Mouse (Mus musculus): Measurements from ENCODE around the gene Slc16a14. TPM values are rescaled to one million over a fixed set of nuclear protein-coding genes. Genes with fewer than 3 reads are reported as not detected.
A peak's percentile ranks its signal among the peaks of the same experiment; 100 is the strongest.

Gene Slc16a14
- total RNA-seq, 1 experiment: 0.85 TPM

- Histone ChIP-seq H3K9me3 (ENCODE audit: control insufficient read depth, insufficient read depth, low read depth, low read length) (no peaks in the 10 kb centered on the region), H3K36me3 (ENCODE audit: control insufficient read depth, insufficient read depth, low read length, poor library complexity, severe bottlenecking) (no peaks in the 10 kb centered on the region), H3K4me1 (ENCODE audit: control insufficient read depth in 2 of 2, insufficient read depth in 2 of 2, low read length in 2 of 2, poor library complexity in 1 of 2) (peaks cover 12 to 23% of the 10 kb centered on the region in 2 experiments), H3K27ac (ENCODE audit: insufficient read depth, low read depth, low read length, poor library complexity, severe bottlenecking) (peak overlapping the region; percentile 100; the same call in 1 of the 2 replicates), H3K9ac (ENCODE audit: insufficient read depth, low read depth, low read length, poor library complexity, severe bottlenecking) (peak overlapping the region; percentile 25; the same call in 1 of the 2 replicates), H3K4me3 (ENCODE audit: insufficient read depth in 1 of 2, low read depth in 1 of 2, low read length in 2 of 2, poor library complexity in 1 of 2, severe bottlenecking in 1 of 2) (no peak overlapping the region)
- in situ Hi-C loops (cut with MboI; ENCODE audit: low sequenced_read_pairs in 2 of 2, unreplicated experiment in 2 of 2): no loop called here
- no peak for DNase-seq (ENCODE audit: low read depth, low spot score)
- TF ChIP-seq MAFK (IDR thresholded peaks at IDR 0.05; ENCODE audit: insufficient read depth, low read depth, low read length): no peak
- no peak for TF ChIP-seq HCFC1 (IDR thresholded peaks at IDR 0.05; ENCODE audit: borderline replicate concordance, insufficient read depth, low read length)
- no peak for TF ChIP-seq CHD2 (IDR thresholded peaks at IDR 0.05; ENCODE audit: low read depth, low read length)
- TF ChIP-seq ZC3H11A (IDR thresholded peaks at IDR 0.05; ENCODE audit: borderline replicate concordance, low read depth, low read length): no peak
- no peak for TF ChIP-seq ZNF384 (IDR thresholded peaks at IDR 0.05; ENCODE audit: low read depth, low read length)
Measured at GRCm38 (mm10) chr1:84889330-84890004, 45.5 kb downstream of the Slc16a14 start.

GRCm38 (mm10) chr1:84885921-84886320 is 49.0 kb downstream of the Slc16a14 start:
- no peak overlapping the region for H3K4me3 ChIP-seq (ENCODE audit: insufficient read depth in 1 of 2, low read depth in 1 of 2, low read length in 2 of 2, poor library complexity in 1 of 2, severe bottlenecking in 1 of 2)
- H3K36me3 ChIP-seq (ENCODE audit: control insufficient read depth, insufficient read depth, low read length, poor library complexity, severe bottlenecking): no peaks in the 10 kb centered on the region
- TF ChIP-seq ZC3H11A (IDR thresholded peaks at IDR 0.05; ENCODE audit: borderline replicate concordance, low read depth, low read length) (peak; percentile 21; the same call in 1 of the 2 replicates), MAFK (IDR thresholded peaks at IDR 0.05; ENCODE audit: insufficient read depth, low read depth, low read length) (no peak), ZNF384 (IDR thresholded peaks at IDR 0.05; ENCODE audit: low read depth, low read length) (no peak), HCFC1 (IDR thresholded peaks at IDR 0.05; ENCODE audit: borderline replicate concordance, insufficient read depth, low read length) (no peak)
- peaks cover 11 to 26% of the 10 kb centered on the region in 2 experiments for H3K4me1 ChIP-seq (ENCODE audit: control insufficient read depth in 2 of 2, insufficient read depth in 2 of 2, low read length in 2 of 2, poor library complexity in 1 of 2)
- H3K9me3 ChIP-seq (ENCODE audit: control insufficient read depth, insufficient read depth, low read depth, low read length): no peaks in the 10 kb centered on the region
- in situ Hi-C loops (cut with MboI; ENCODE audit: low sequenced_read_pairs in 2 of 2, unreplicated experiment in 2 of 2): no loop called here
- no peak overlapping the region for H3K9ac ChIP-seq (ENCODE audit: insufficient read depth, low read depth, low read length, poor library complexity, severe bottlenecking)
- H3K27ac ChIP-seq (ENCODE audit: insufficient read depth, low read depth, low read length, poor library complexity, severe bottlenecking): no peak overlapping the region
- no peak for DNase-seq (ENCODE audit: low read depth, low spot score)

- TF ChIP-seq ZC3H11A (IDR thresholded peaks at IDR 0.05; ENCODE audit: borderline replicate concordance, low read depth, low read length) (peak; percentile 31; the same call in 1 of the 2 replicates), HCFC1 (IDR thresholded peaks at IDR 0.05; ENCODE audit: borderline replicate concordance, insufficient read depth, low read length) (no peak)
- no peak overlapping the region for H3K4me3 ChIP-seq (ENCODE audit: insufficient read depth in 1 of 2, low read depth in 1 of 2, low read length in 2 of 2, poor library complexity in 1 of 2, severe bottlenecking in 1 of 2)
- no peak for DNase-seq (ENCODE audit: low read depth, low spot score)
- peaks cover 6 to 22% of the 10 kb centered on the region in 2 experiments for H3K4me1 ChIP-seq (ENCODE audit: control insufficient read depth in 2 of 2, insufficient read depth in 2 of 2, low read length in 2 of 2, poor library complexity in 1 of 2)
- H3K9ac ChIP-seq (ENCODE audit: insufficient read depth, low read depth, low read length, poor library complexity, severe bottlenecking): no peak overlapping the region
- H3K36me3 ChIP-seq (ENCODE audit: control insufficient read depth, insufficient read depth, low read length, poor library complexity, severe bottlenecking): no peaks in the 10 kb centered on the region
- in situ Hi-C loops (cut with MboI; ENCODE audit: low sequenced_read_pairs in 2 of 2, unreplicated experiment in 2 of 2): no loop called here
- H3K27ac ChIP-seq (ENCODE audit: insufficient read depth, low read depth, low read length, poor library complexity, severe bottlenecking): no peak overlapping the region
- no peaks in the 10 kb centered on the region for H3K9me3 ChIP-seq (ENCODE audit: control insufficient read depth, insufficient read depth, low read depth, low read length)
Measured at GRCm38 (mm10) chr1:84885174-84885573, 49.8 kb downstream of the Slc16a14 start.

GRCm38 (mm10) chr1:84883889-84884288 is 51.0 kb downstream of the Slc16a14 start:
- Histone ChIP-seq H3K9me3 (ENCODE audit: control insufficient read depth, insufficient read depth, low read depth, low read length) (no peaks in the 10 kb centered on the region), H3K4me3 (ENCODE audit: insufficient read depth in 1 of 2, low read depth in 1 of 2, low read length in 2 of 2, poor library complexity in 1 of 2, severe bottlenecking in 1 of 2) (no peak overlapping the region), H3K27ac (ENCODE audit: insufficient read depth, low read depth, low read length, poor library complexity, severe bottlenecking) (no peak overlapping the region), H3K4me1 (ENCODE audit: control insufficient read depth in 2 of 2, insufficient read depth in 2 of 2, low read length in 2 of 2, poor library complexity in 1 of 2) (peaks cover 2 to 15% of the 10 kb centered on the region in 2 experiments), H3K36me3 (ENCODE audit: control insufficient read depth, insufficient read depth, low read length, poor library complexity, severe bottlenecking) (no peaks in the 10 kb centered on the region), H3K9ac (ENCODE audit: insufficient read depth, low read depth, low read length, poor library complexity, severe bottlenecking) (no peak overlapping the region)
- no peak for TF ChIP-seq CHD2 (IDR thresholded peaks at IDR 0.05; ENCODE audit: low read depth, low read length)
- TF ChIP-seq HCFC1 (IDR thresholded peaks at IDR 0.05; ENCODE audit: borderline replicate concordance, insufficient read depth, low read length): no peak
- no peak for TF ChIP-seq ZC3H11A (IDR thresholded peaks at IDR 0.05; ENCODE audit: borderline replicate concordance, low read depth, low read length)
- no peak for TF ChIP-seq MAFK (IDR thresholded peaks at IDR 0.05; ENCODE audit: insufficient read depth, low read depth, low read length)
- TF ChIP-seq ZNF384 (IDR thresholded peaks at IDR 0.05; ENCODE audit: low read depth, low read length): no peak
- no peak for DNase-seq (ENCODE audit: low read depth, low spot score)
- in situ Hi-C loops (cut with MboI; ENCODE audit: low sequenced_read_pairs in 2 of 2, unreplicated experiment in 2 of 2): no loop called here
